Mouse (Mus musculus): Measurements from ENCODE around the gene Olfr1496.
"Not testable (repeated sequence)": the region's sequence is repeated elsewhere in the genome, so short reads cannot be mapped to it uniquely, and the experiment has no call there.

DNA sequence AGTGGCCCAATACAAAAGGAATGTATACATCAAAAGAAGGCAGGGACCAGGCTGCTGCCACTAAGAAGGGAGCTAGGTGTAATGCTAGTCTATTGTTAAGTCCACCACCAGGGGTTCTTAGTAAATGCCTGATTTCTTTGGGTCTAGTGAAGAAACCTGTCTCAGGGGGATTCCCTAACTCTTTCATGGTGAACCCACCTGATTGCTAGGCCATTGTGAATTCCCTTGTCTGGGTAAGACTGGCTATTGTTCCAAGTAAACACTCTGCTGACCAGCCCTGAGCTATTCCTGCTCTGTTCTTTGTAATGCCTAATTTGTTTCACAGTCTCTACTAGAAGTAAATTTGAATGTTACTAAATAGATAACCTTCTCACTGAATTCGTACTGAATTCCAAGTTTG, 27.8 kb downstream of the Olfr1496 start:
- TF ChIP-seq MYOG (IDR thresholded peaks at IDR 0.05; ENCODE audit: control insufficient read depth, extremely low read depth, insufficient read length); CTCF (IDR thresholded peaks at IDR 0.05; ENCODE audit: control insufficient read depth, insufficient read depth, insufficient read length); CEBPB (IDR thresholded peaks at IDR 0.05; ENCODE audit: low read depth); MYOD1 (IDR thresholded peaks at IDR 0.05; ENCODE audit: control insufficient read depth, insufficient read length, low read depth); MAX (IDR thresholded peaks at IDR 0.05); FOSL1 (IDR thresholded peaks at IDR 0.05; ENCODE audit: insufficient read depth, low read length, poor library complexity, severe bottlenecking): not testable (repeated sequence)
